Mouse (Mus musculus) thymus, adult 2 months (tissue): ENCODE results near the gene Gm20696. TPM values are rescaled to one million over a fixed set of nuclear protein-coding genes. Genes with fewer than 3 reads are reported as not detected.
A peak's percentile ranks its signal among the peaks of the same experiment; 100 is the strongest.

Experiments used
- DNase-seq: peaks from one replicate; pipeline ENCODE4 v3.0.0; 2021
- H3K27ac ChIP-seq: fragments of 200-500 bp; 2 replicates; pipeline ENCODE4 v1.5.1; 2012; ENCODE audit warnings: low read length, control low read depth; ENCODE audit not compliant: control insufficient read depth, insufficient read depth
- H3K27me3 ChIP-seq: fragments of 200-500 bp; 2 replicates; pipeline ENCODE4 v1.6.1; 2012; ENCODE audit warnings: mild to moderate bottlenecking, low read length, moderate library complexity, mixed read lengths; ENCODE audit not compliant: control insufficient read depth, insufficient read depth
- H3K36me3 ChIP-seq: fragments of 200-500 bp; 2 replicates; pipeline ENCODE4 v1.6.1; 2012; ENCODE audit warnings: mild to moderate bottlenecking, low read length, moderate library complexity; ENCODE audit not compliant: control insufficient read depth, insufficient read depth
- H3K4me1 ChIP-seq: fragments of 200-500 bp; replicated peaks from 2 replicates; pipeline ENCODE4 v1.6.1; 2012; ENCODE audit warnings: low read length; ENCODE audit not compliant: control insufficient read depth, insufficient read depth
- H3K4me3 ChIP-seq: fragments of 200-500 bp; 2 replicates; pipeline ENCODE4 v1.5.1; 2012; ENCODE audit warnings: mild to moderate bottlenecking, low read length, control low read depth, moderate library complexity; ENCODE audit not compliant: control insufficient read depth, insufficient read depth
- CTCF ChIP-seq: fragments of 200-500 bp; IDR thresholded peaks from 2 replicates; pipeline ENCODE4 v1.5.1; 2012; ENCODE audit warnings: mild to moderate bottlenecking, control low read depth, low read length, moderate library complexity, borderline replicate concordance; ENCODE audit not compliant: control insufficient read depth, poor library complexity, insufficient read depth; ENCODE audit errors: extremely low read depth
- POLR2A ChIP-seq: fragments of 200-500 bp; IDR thresholded peaks from 2 replicates; pipeline ENCODE4 v1.6.1; 2012; ENCODE audit warnings: mild to moderate bottlenecking, low read length, control low read depth, moderate library complexity; ENCODE audit not compliant: control insufficient read depth, poor library complexity, insufficient read depth; ENCODE audit errors: extremely low read depth
- WGBS: fragments of 180-500 bp; shearing (Covaris S2); methylation state at CpG from one replicate; pipeline ENCODE4 v1.1.7; 2018; 5-methylcytosine and 5-hydroxymethylcytosine counted together
- polyA plus RNA-seq: library from polyadenylated mRNA; depleted of rRNA; stranded (reverse); fragments of >200 nt; gene quantifications from 2 replicates; pipeline ENCODE4 v1.2.3, GENCODE M21; 2012

The Gm20696 gene
- polyA plus RNA-seq, 1 experiment, result 3.3 TPM

GRCm38 (mm10) chr6:99620471-99620870 lies 46.1 kb downstream of the Gm20696 start:
- Histone ChIP-seq H3K4me1 (peaks cover 10% of the 10 kb centered on the region), H3K4me3 (no peak overlapping the region), H3K27ac (no peak overlapping the region), H3K27me3 (no peaks in the 10 kb centered on the region), H3K36me3 (0 out of 2 replicates have a peak, but pooled peaks cover 3% of the 10 kb centered on the region)
- no peak for DNase-seq
- TF ChIP-seq POLR2A (no peak), CTCF (no peak)
- 27% methylated on average over 7 of the region's 7 CpGs for WGBS

GRCm38 (mm10) chr6:99619964-99620363 lies 46.6 kb downstream of the Gm20696 start:
- no peak for DNase-seq
- Histone ChIP-seq H3K27ac (no peak overlapping the region), H3K27me3 (no peaks in the 10 kb centered on the region), H3K4me3 (no peak overlapping the region), H3K36me3 (0 out of 2 replicates have a peak, but pooled peaks cover 3% of the 10 kb centered on the region), H3K4me1 (peaks cover 9% of the 10 kb centered on the region)
- TF ChIP-seq POLR2A (no peak), CTCF (no peak)
- WGBS, result 70% methylated on average over 8 of the region's 8 CpGs

GRCm38 (mm10) chr6:99619466-99619865 lies 47.1 kb downstream of the Gm20696 start:
- TF ChIP-seq CTCF, result no peak
- no peak for TF ChIP-seq POLR2A
- Histone ChIP-seq H3K27me3 (no peaks in the 10 kb centered on the region), H3K27ac (no peak overlapping the region), H3K36me3 (0 out of 2 replicates have a peak, but pooled peaks cover 3% of the 10 kb centered on the region), H3K4me1 (peaks cover 9% of the 10 kb centered on the region), H3K4me3 (no peak overlapping the region)
- peak; percentile 32 for DNase-seq
- 23% methylated on average over 8 of the region's 8 CpGs for whole genome bisulfite sequencing

GRCm38 (mm10) chr6:99617867-99618266 lies 48.7 kb downstream of the Gm20696 start:
- no peaks in the 10 kb centered on the region for H3K27me3 ChIP-seq
- H3K4me3 ChIP-seq, result no peak overlapping the region
- DNase-seq, result no peak
- peaks cover 5% of the 10 kb centered on the region for H3K4me1 ChIP-seq
- 97% methylated on average over 7 of the region's 7 CpGs for WGBS
- no peak for TF ChIP-seq POLR2A
- no peak for TF ChIP-seq CTCF
- H3K36me3 ChIP-seq, result no peaks in the 10 kb centered on the region
- H3K27ac ChIP-seq, result no peak overlapping the region

GRCm38 (mm10) chr6:99617415-99617814 lies 49.2 kb downstream of the Gm20696 start:
- no peak for DNase-seq
- Histone ChIP-seq H3K4me1 (peaks cover 5% of the 10 kb centered on the region), H3K27me3 (no peaks in the 10 kb centered on the region), H3K27ac (no peak overlapping the region), H3K4me3 (no peak overlapping the region), H3K36me3 (no peaks in the 10 kb centered on the region)
- 100% methylated on average over 1 of the region's 1 CpGs for WGBS
- TF ChIP-seq CTCF (no peak), POLR2A (no peak)

GRCm38 (mm10) chr6:99615272-99615751 lies 51.3 kb downstream of the Gm20696 start:
- Histone ChIP-seq H3K4me3 (no peak overlapping the region), H3K27ac (no peak overlapping the region), H3K36me3 (no peaks in the 10 kb centered on the region), H3K4me1 (peaks cover 12% of the 10 kb centered on the region), H3K27me3 (no peaks in the 10 kb centered on the region)
- 94% methylated on average over 10 of the region's 10 CpGs for WGBS
- no peak for DNase-seq
- no peak for TF ChIP-seq CTCF
- TF ChIP-seq POLR2A, result no peak
